Mouse (Mus musculus) stomach, embryonic 14.5 days (tissue): Measurements from ENCODE around the gene Yipf1. TPM values are rescaled to one million over a fixed set of nuclear protein-coding genes. Genes with fewer than 3 reads are reported as not detected.

Experiments
- ATAC-seq: fragments of 200-750 bp; cut with Nextera tagmentation; 2 replicates; pipeline ENCODE4 v1.8.0; 2017; ENCODE audit warnings: low read depth, moderate TSS enrichment; ENCODE audit not compliant: insufficient number of reproducible peaks, insufficient read depth, low FRiP score
- H3K27ac ChIP-seq: fragments of 300-500 bp; sonication (generic); 2 replicates; pipeline ENCODE4 v1.5.1; 2014; ENCODE audit warnings: mild to moderate bottlenecking, low read length, moderate library complexity, mixed read lengths
- H3K27me3 ChIP-seq: fragments of 300-500 bp; sonication (generic); 2 replicates; pipeline ENCODE4 v1.6.1; 2014; ENCODE audit warnings: low read length, control low read depth, mixed read lengths; ENCODE audit not compliant: control insufficient read depth, insufficient read depth
- H3K36me3 ChIP-seq: fragments of 300-500 bp; sonication (generic); 2 replicates; pipeline ENCODE4 v1.6.1; 2014; ENCODE audit warnings: mild to moderate bottlenecking, control low read depth, low read length, moderate library complexity, mixed read lengths; ENCODE audit not compliant: control insufficient read depth, insufficient read depth
- H3K4me1 ChIP-seq: fragments of 300-500 bp; sonication (generic); 2 replicates; pipeline ENCODE4 v1.6.1; 2014; ENCODE audit warnings: low read length, control low read depth, mixed read lengths; ENCODE audit not compliant: control insufficient read depth, insufficient read depth
- H3K4me2 ChIP-seq: fragments of 300-500 bp; sonication (generic); replicated peaks from 2 replicates; pipeline ENCODE4 v1.6.1; 2014; ENCODE audit warnings: low read depth, low read length, control low read depth
- H3K4me3 ChIP-seq: fragments of 300-500 bp; sonication (generic); 2 replicates; pipeline ENCODE4 v1.5.1; 2014; ENCODE audit warnings: low read depth, low read length, control low read depth
- H3K9ac ChIP-seq: fragments of 300-500 bp; sonication (generic); replicated peaks from 2 replicates; pipeline ENCODE4 v1.6.1; 2014; ENCODE audit warnings: low read depth, mild to moderate bottlenecking, control low read depth, low read length, moderate library complexity, mixed read lengths
- H3K9me3 ChIP-seq: fragments of 300-500 bp; sonication (generic); 2 replicates; pipeline ENCODE4 v1.6.1; 2016; ENCODE audit warnings: low read depth, low read length, control low read depth; ENCODE audit not compliant: control insufficient read depth
- WGBS: fragments of 180-500 bp; shearing (Covaris S2); extraction: QIAGEN DNeasy Blood & Tissue Kit; methylation state at CpG from one replicate; pipeline ENCODE4 v1.1.7; 2014; 5-methylcytosine and 5-hydroxymethylcytosine counted together
- polyA plus RNA-seq: library from polyadenylated mRNA; unstranded; fragments of >200 nt; fragmentation: Nextera tagmentation; extraction: Ambion mirVana; gene quantifications from 2 replicates; pipeline ENCODE4 v1.2.1, GENCODE M21; 2014

Yipf1 gene
- polyA plus RNA-seq, 1 experiment from 2014 or later: 55.3 TPM

- H3K27ac ChIP-seq: no peak overlapping the region
- no peak overlapping the region for H3K9ac ChIP-seq
- 61% methylated on average over 3 of the region's 3 CpGs for WGBS
Measured at GRCm38 (mm10) chr4:107303531-107303930, 10.6 kb upstream of the Yipf1 start.

DNA sequence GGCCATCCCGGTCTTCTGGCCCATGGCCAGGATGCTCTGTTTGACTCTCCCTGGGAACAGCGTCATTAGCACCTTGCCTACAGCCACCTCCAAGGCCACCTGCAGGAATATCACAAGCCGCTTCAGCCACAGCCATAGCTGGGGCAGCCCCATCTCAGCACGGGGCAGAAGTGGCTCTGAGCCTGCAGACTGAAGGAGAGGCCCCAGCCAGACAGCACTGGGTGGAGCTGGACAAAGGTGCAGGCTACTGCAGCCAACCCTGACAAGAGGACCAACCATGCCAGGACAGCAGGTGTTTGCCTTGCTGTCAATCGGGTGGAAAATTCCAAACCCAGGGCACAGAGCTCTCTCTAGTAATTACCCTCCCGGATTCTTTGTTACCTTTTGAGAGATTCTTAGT is 7.2 kb upstream of the Yipf1 start, which contains the start of gene Dio1:
Gene Dio1 (minus strand): TSS at position 204 of the 400 bp plus-strand sequence.
- Histone ChIP-seq H3K4me2 (no peak within 1 kb of the TSS), H3K4me1 (no peaks in the 10 kb centered on the region; the same call in 1 of the 2 replicates), H3K9ac (no peak within 1 kb of the TSS), H3K36me3 (no peaks in the 10 kb centered on the region), H3K27ac (no peak within 1 kb of the TSS), H3K27me3 (no peaks in the 10 kb centered on the region), H3K9me3 (no peaks in the 10 kb centered on the region), H3K4me3 (no peak within 1 kb of the TSS)
- ATAC-seq: 0 out of 2 replicates have a peak, but pooled peaks have one; percentile 49
- WGBS: 47% methylated on average over 6 of the region's 6 CpGs

More at GRCm38 (mm10) chr4:107303531-107303930, 10.6 kb upstream of the Yipf1 start:
- Histone ChIP-seq H3K9me3 (no peaks in the 10 kb centered on the region), H3K4me3 (no peak overlapping the region), H3K27me3 (no peaks in the 10 kb centered on the region), H3K36me3 (no peaks in the 10 kb centered on the region), H3K4me1 (no peaks in the 10 kb centered on the region; the same call in 1 of the 2 replicates), H3K4me2 (no peak overlapping the region)
- no peak for ATAC-seq

GRCm38 (mm10) chr4:107314479-107314805 is 279 bp downstream of the Yipf1 start:
- H3K27me3 ChIP-seq: no peaks in the 10 kb centered on the region
- H3K36me3 ChIP-seq: peaks cover 7% of the 10 kb centered on the region; the same call in 1 of the 2 replicates
- 7% methylated on average over 7 of the region's 7 CpGs for WGBS
- peaks cover 6% of the 10 kb centered on the region; the same call in 1 of the 2 replicates for H3K4me1 ChIP-seq
- peak overlapping the region; percentile 94 for H3K4me2 ChIP-seq
- peak overlapping the region; percentile 61 for H3K4me3 ChIP-seq
- H3K9me3 ChIP-seq: no peaks in the 10 kb centered on the region
- no peak overlapping the region for H3K27ac ChIP-seq
- H3K9ac ChIP-seq: peak overlapping the region; percentile 41
- no peak for ATAC-seq

GRCm38 (mm10) chr4:107318646-107319045 is 4.5 kb downstream of the Yipf1 start:
- peaks cover 3% of the 10 kb centered on the region; the same call in 1 of the 2 replicates for H3K4me1 ChIP-seq
- 79% methylated on average over 8 of the region's 8 CpGs for WGBS
- no peaks in the 10 kb centered on the region for H3K27me3 ChIP-seq
- H3K4me2 ChIP-seq: no peak overlapping the region
- H3K9ac ChIP-seq: no peak overlapping the region
- H3K9me3 ChIP-seq: no peaks in the 10 kb centered on the region
- H3K36me3 ChIP-seq: peaks cover 18% of the 10 kb centered on the region
- H3K4me3 ChIP-seq: no peak overlapping the region
- ATAC-seq: no peak
- no peak overlapping the region for H3K27ac ChIP-seq

GRCm38 (mm10) chr4:107321041-107321440 is 6.9 kb downstream of the Yipf1 start:
- WGBS: 76% methylated on average over 2 of the region's 2 CpGs
- Histone ChIP-seq H3K4me1 (no peaks in the 10 kb centered on the region), H3K27me3 (no peaks in the 10 kb centered on the region), H3K27ac (no peak overlapping the region), H3K9ac (no peak overlapping the region), H3K4me3 (no peak overlapping the region), H3K36me3 (peaks cover 21% of the 10 kb centered on the region), H3K4me2 (no peak overlapping the region), H3K9me3 (no peaks in the 10 kb centered on the region)
- no peak for ATAC-seq

- Histone ChIP-seq H3K27ac (no peak overlapping the region), H3K4me3 (no peak overlapping the region), H3K27me3 (no peaks in the 10 kb centered on the region), H3K4me1 (no peaks in the 10 kb centered on the region), H3K36me3 (peaks cover 21% of the 10 kb centered on the region), H3K9ac (no peak overlapping the region), H3K4me2 (no peak overlapping the region), H3K9me3 (no peaks in the 10 kb centered on the region)
- WGBS: 87% methylated on average over 2 of the region's 2 CpGs
- no peak for ATAC-seq
Measured at GRCm38 (mm10) chr4:107323113-107323512, 8.9 kb downstream of the Yipf1 start.

DNA sequence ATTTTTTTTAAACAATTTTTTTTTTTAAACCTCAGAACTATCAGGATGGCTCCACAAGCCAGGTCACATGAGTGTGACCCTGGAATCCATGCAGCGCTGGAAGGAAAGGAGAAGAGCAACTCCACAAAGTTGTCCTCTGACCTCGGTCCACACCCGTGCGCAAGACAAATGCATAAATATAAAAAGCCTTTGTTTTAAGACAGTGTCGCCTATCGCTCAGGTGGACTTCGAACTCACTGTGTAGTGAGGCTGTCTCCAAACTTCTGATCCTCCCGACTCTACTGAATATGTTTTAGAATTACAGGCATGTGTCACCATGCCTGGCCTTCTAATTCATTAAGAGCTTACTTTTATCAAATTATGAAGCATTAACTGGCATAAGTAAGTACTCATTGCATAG is 14.4 kb downstream of the Yipf1 start:
- Histone ChIP-seq H3K9ac (no peak overlapping the region), H3K27me3 (no peaks in the 10 kb centered on the region), H3K4me2 (no peak overlapping the region), H3K4me1 (no peaks in the 10 kb centered on the region), H3K36me3 (peaks cover 3% of the 10 kb centered on the region; the same call in 1 of the 2 replicates), H3K27ac (no peak overlapping the region), H3K9me3 (no peaks in the 10 kb centered on the region), H3K4me3 (no peak overlapping the region)
- 89% methylated on average over 8 of the region's 8 CpGs for WGBS
- no peak for ATAC-seq

GRCm38 (mm10) chr4:107333514-107333913 is 19.4 kb downstream of the Yipf1 start:
- H3K4me3 ChIP-seq: no peak overlapping the region
- H3K9ac ChIP-seq: no peak overlapping the region
- no peak overlapping the region for H3K4me2 ChIP-seq
- H3K27ac ChIP-seq: no peak overlapping the region
- H3K36me3 ChIP-seq: no peaks in the 10 kb centered on the region
- no peaks in the 10 kb centered on the region for H3K9me3 ChIP-seq
- no peaks in the 10 kb centered on the region for H3K27me3 ChIP-seq
- 94% methylated on average over 4 of the region's 4 CpGs for WGBS
- no peaks in the 10 kb centered on the region for H3K4me1 ChIP-seq
- ATAC-seq: no peak

- no peak overlapping the region for H3K27ac ChIP-seq
- H3K4me2 ChIP-seq: no peak overlapping the region
- no peaks in the 10 kb centered on the region for H3K36me3 ChIP-seq
- WGBS: 71% methylated on average over 8 of the region's 8 CpGs
- H3K27me3 ChIP-seq: no peaks in the 10 kb centered on the region
- no peak for ATAC-seq
- no peak overlapping the region for H3K9ac ChIP-seq
- H3K4me1 ChIP-seq: no peaks in the 10 kb centered on the region
- no peaks in the 10 kb centered on the region for H3K9me3 ChIP-seq
- H3K4me3 ChIP-seq: no peak overlapping the region
Measured at GRCm38 (mm10) chr4:107336356-107336755, 22.2 kb downstream of the Yipf1 start.
